Mouse (Mus musculus) lung, embryonic 14.5 days (tissue): ENCODE results near the gene Ppp6r3. TPM values are rescaled to one million over a fixed set of nuclear protein-coding genes. Genes with fewer than 3 reads are reported as not detected.

Experiments
- ATAC-seq: fragments of 200-750 bp; cut with Nextera tagmentation; 2 replicates; pipeline ENCODE4 v1.8.0; 2017; ENCODE audit warnings: mild to moderate bottlenecking, moderate TSS enrichment, moderate library complexity; ENCODE audit not compliant: insufficient read depth
- DNase-seq: peaks from one replicate; pipeline ENCODE4 v3.0.0-alpha.2; 2015
- H3K27ac ChIP-seq: fragments of 300-500 bp; sonication (generic); 2 replicates; pipeline ENCODE4 v1.5.1; 2014; ENCODE audit warnings: low read depth, mild to moderate bottlenecking, moderate library complexity
- H3K27me3 ChIP-seq: fragments of 300-500 bp; sonication (generic); 2 replicates; pipeline ENCODE4 v1.6.1; 2014; ENCODE audit warnings: low read length, control low read depth; ENCODE audit not compliant: insufficient read depth
- H3K36me3 ChIP-seq: fragments of 300-500 bp; sonication (generic); 2 replicates; pipeline ENCODE4 v1.6.1; 2014; ENCODE audit warnings: control low read depth; ENCODE audit not compliant: insufficient read depth
- H3K4me1 ChIP-seq: fragments of 300-500 bp; sonication (generic); 2 replicates; pipeline ENCODE4 v1.6.1; 2014; ENCODE audit warnings: antibody characterized with exemption, control low read depth; ENCODE audit not compliant: insufficient read depth
- H3K4me2 ChIP-seq: fragments of 300-500 bp; sonication (generic); 2 replicates; pipeline ENCODE4 v1.6.1; 2014; ENCODE audit warnings: mild to moderate bottlenecking
- H3K4me3 ChIP-seq: fragments of 300-500 bp; sonication (generic); 2 replicates; pipeline ENCODE4 v1.5.1; 2014; ENCODE audit warnings: low read depth, low read length
- H3K9ac ChIP-seq: fragments of 300-500 bp; sonication (generic); 2 replicates; pipeline ENCODE4 v1.6.1; 2014
- H3K9me3 ChIP-seq: fragments of 300-500 bp; sonication (generic); 2 replicates; pipeline ENCODE4 v1.6.1; 2016; ENCODE audit warnings: low read depth, low read length, control low read depth
- CTCF ChIP-seq: IDR thresholded peaks from 2 replicates; pipeline ENCODE4 v1.5.1; 2016; ENCODE audit warnings: antibody characterized with exemption, low read depth
- WGBS: fragments of 180-500 bp; shearing (Covaris S2); extraction: QIAGEN DNeasy Blood & Tissue Kit; methylation state at CpG from one replicate; pipeline ENCODE4 v1.1.7; 2014; 5-methylcytosine and 5-hydroxymethylcytosine counted together
- polyA plus RNA-seq: library from polyadenylated mRNA; unstranded; fragments of >200 nt; fragmentation: Nextera tagmentation; extraction: Ambion mirVana; gene quantifications from 2 replicates; pipeline ENCODE4 v1.2.1, GENCODE M21; 2014

Gene Ppp6r3
- polyA plus RNA-seq, 1 experiment from 2014 or later = 74.6 TPM

GRCm38 (mm10) chr19:3576451-3577264 lies 1.1 kb upstream of the Ppp6r3 start:
- DNase-seq (no peak), ATAC-seq (no peak)
- Histone ChIP-seq H3K9me3 (no peaks in the 10 kb centered on the region), H3K9ac (peak overlapping the region; percentile 34), H3K4me3 (peak overlapping the region; percentile 84), H3K4me1 (peaks cover 9% of the 10 kb centered on the region), H3K36me3 (no peaks in the 10 kb centered on the region), H3K27me3 (no peaks in the 10 kb centered on the region), H3K27ac (peak overlapping the region; percentile 70), H3K4me2 (peak overlapping the region; percentile 60)
- WGBS = 68% methylated on average over 5 of the region's 5 CpGs
- no peak for TF ChIP-seq CTCF

- H3K4me3 ChIP-seq = peak overlapping the region; percentile 84
Measured at GRCm38 (mm10) chr19:3575276-3575631, 295 bp downstream of the Ppp6r3 start.

GRCm38 (mm10) chr19:3574593-3575094 lies 905 bp downstream of the Ppp6r3 start:
- WGBS = under 1% methylated on average over 9 of the region's 9 CpGs
- no peak for TF ChIP-seq CTCF
- Histone ChIP-seq H3K4me2 (peak overlapping the region; percentile 75), H3K36me3 (no peaks in the 10 kb centered on the region), H3K27ac (peak overlapping the region; percentile 96; the same call in 1 of the 2 replicates), H3K9ac (peak overlapping the region; percentile 89), H3K27me3 (no peaks in the 10 kb centered on the region), H3K4me1 (peaks cover 9% of the 10 kb centered on the region), H3K9me3 (no peaks in the 10 kb centered on the region), H3K4me3 (peak overlapping the region; percentile 84)
- DNase-seq (peak; percentile 20), ATAC-seq (no peak)

More at GRCm38 (mm10) chr19:3575276-3575631, 295 bp downstream of the Ppp6r3 start:
- Histone ChIP-seq H3K4me2 (peak overlapping the region; percentile 75), H3K27me3 (no peaks in the 10 kb centered on the region), H3K36me3 (no peaks in the 10 kb centered on the region), H3K4me1 (peaks cover 9% of the 10 kb centered on the region), H3K9ac (peak overlapping the region; percentile 89), H3K9me3 (no peaks in the 10 kb centered on the region), H3K27ac (peak overlapping the region; percentile 96)
- DNase-seq (peak; percentile 78), ATAC-seq (peak; percentile 67)
- TF ChIP-seq CTCF = no peak
- 1% methylated on average over 48 of the region's 50 CpGs for WGBS

GRCm38 (mm10) chr19:3564309-3564708 lies 11.2 kb downstream of the Ppp6r3 start:
- Histone ChIP-seq H3K4me2 (no peak overlapping the region), H3K4me1 (0 out of 2 replicates have a peak, but pooled peaks cover 4% of the 10 kb centered on the region), H3K9ac (no peak overlapping the region), H3K27ac (no peak overlapping the region), H3K27me3 (no peaks in the 10 kb centered on the region), H3K36me3 (no peaks in the 10 kb centered on the region), H3K4me3 (no peak overlapping the region), H3K9me3 (no peaks in the 10 kb centered on the region)
- DNase-seq (peak; percentile 79), ATAC-seq (peak; percentile 71)
- no peak for TF ChIP-seq CTCF
- 42% methylated on average over 3 of the region's 3 CpGs for WGBS

- Histone ChIP-seq H3K4me2 (no peak overlapping the region), H3K27me3 (no peaks in the 10 kb centered on the region), H3K9me3 (no peaks in the 10 kb centered on the region), H3K36me3 (no peaks in the 10 kb centered on the region), H3K27ac (no peak overlapping the region), H3K9ac (no peak overlapping the region), H3K4me3 (no peak overlapping the region), H3K4me1 (0 out of 2 replicates have a peak, but pooled peaks cover 2% of the 10 kb centered on the region)
- 87% methylated on average over 6 of the region's 6 CpGs for WGBS
- ATAC-seq (no peak), DNase-seq (peak; percentile 38)
- no peak for TF ChIP-seq CTCF
Measured at GRCm38 (mm10) chr19:3562752-3563151, 12.8 kb downstream of the Ppp6r3 start.

GRCm38 (mm10) chr19:3562298-3562697 lies 13.3 kb downstream of the Ppp6r3 start:
- Histone ChIP-seq H3K4me1 (no peaks in the 10 kb centered on the region), H3K9ac (no peak overlapping the region), H3K9me3 (no peaks in the 10 kb centered on the region), H3K36me3 (no peaks in the 10 kb centered on the region), H3K4me3 (no peak overlapping the region), H3K27me3 (no peaks in the 10 kb centered on the region), H3K4me2 (no peak overlapping the region), H3K27ac (no peak overlapping the region)
- no peak for ATAC-seq
- 89% methylated on average over 2 of the region's 2 CpGs for WGBS
- DNase-seq = no peak
- no peak for TF ChIP-seq CTCF

GRCm38 (mm10) chr19:3556169-3556827 lies 19.3 kb downstream of the Ppp6r3 start:
- no peaks in the 10 kb centered on the region for H3K9me3 ChIP-seq
- no peak for ATAC-seq
- DNase-seq = no peak
- H3K27me3 ChIP-seq = no peaks in the 10 kb centered on the region
- WGBS = 80% methylated on average over 2 of the region's 2 CpGs
- no peak overlapping the region for H3K4me3 ChIP-seq
- H3K4me1 ChIP-seq = 0 out of 2 replicates have a peak, but pooled peaks cover 3% of the 10 kb centered on the region
- no peaks in the 10 kb centered on the region for H3K36me3 ChIP-seq
- H3K9ac ChIP-seq = no peak overlapping the region
- H3K4me2 ChIP-seq = no peak overlapping the region
- no peak for TF ChIP-seq CTCF
- no peak overlapping the region for H3K27ac ChIP-seq
